Mouse (Mus musculus): ENCODE data around the gene Etaa1. TPM values are rescaled to one million over a fixed set of nuclear protein-coding genes. Genes with fewer than 3 reads are reported as not detected.
"Not testable (repeated sequence)": the region's sequence is repeated elsewhere in the genome, so short reads cannot be mapped to it uniquely, and the experiment has no call there.

The Etaa1 gene
- 25.8 and 29.7 TPM in 2 replicates for total RNA-seq (2015)
- total RNA-seq (2017): 15.0 and 19.6 TPM in 2 replicates

GRCm38 (mm10) chr11:17953231-17954134 lies at the start of gene Etaa1:
TSS of gene Etaa1 (minus strand) at chr11:17953875.
- peak; percentile 98 for ATAC-seq (replicated peaks; ENCODE audit: poor library complexity)

GRCm38 (mm10) chr11:17994151-17994550 lies 40.5 kb upstream of the Etaa1 start:
- ATAC-seq (replicated peaks; ENCODE audit: poor library complexity): no peak

GRCm38 (mm10) chr11:17992311-17992710 lies 38.6 kb upstream of the Etaa1 start:
- ATAC-seq (replicated peaks; ENCODE audit: poor library complexity): no peak

GRCm38 (mm10) chr11:17983331-17983730 lies 29.7 kb upstream of the Etaa1 start:
- no peak for ATAC-seq (replicated peaks; ENCODE audit: poor library complexity)

GRCm38 (mm10) chr11:17981246-17981645 lies 27.6 kb upstream of the Etaa1 start:
- ATAC-seq (replicated peaks; ENCODE audit: poor library complexity): no peak

GRCm38 (mm10) chr11:17975581-17975980 lies 21.9 kb upstream of the Etaa1 start:
- ATAC-seq (replicated peaks; ENCODE audit: poor library complexity): no peak

- ATAC-seq (replicated peaks; ENCODE audit: poor library complexity): no peak
Measured at GRCm38 (mm10) chr11:17952791-17953190, 884 bp downstream of the Etaa1 start.

- no peak for ATAC-seq (replicated peaks; ENCODE audit: poor library complexity)
Measured at GRCm38 (mm10) chr11:17951336-17951735, 2.3 kb downstream of the Etaa1 start.

GRCm38 (mm10) chr11:17939168-17939567 lies 14.5 kb downstream of the Etaa1 start:
- no peak for ATAC-seq (replicated peaks; ENCODE audit: poor library complexity)

- no peak for ATAC-seq (replicated peaks; ENCODE audit: poor library complexity)
Measured at GRCm38 (mm10) chr11:17937931-17938330, 15.7 kb downstream of the Etaa1 start.

- ATAC-seq (replicated peaks; ENCODE audit: poor library complexity): no peak
Measured at GRCm38 (mm10) chr11:17917905-17918304, 35.8 kb downstream of the Etaa1 start.

- ATAC-seq (replicated peaks; ENCODE audit: poor library complexity): no peak
Measured at GRCm38 (mm10) chr11:17917101-17917500, 36.6 kb downstream of the Etaa1 start.

GRCm38 (mm10) chr11:17916486-17916885 lies 37.2 kb downstream of the Etaa1 start:
- no peak for ATAC-seq (replicated peaks; ENCODE audit: poor library complexity)

GRCm38 (mm10) chr11:17900996-17901395 lies 52.7 kb downstream of the Etaa1 start:
- not testable (repeated sequence) for ATAC-seq (replicated peaks; ENCODE audit: poor library complexity)
